Mouse (Mus musculus) liver, embryonic 14.5 days (tissue): ENCODE results near the gene Gm4707. TPM values are rescaled to one million over a fixed set of nuclear protein-coding genes. Genes with fewer than 3 reads are reported as not detected.

ENCODE experiments used
- ATAC-seq: fragments of 200-750 bp; cut with Nextera tagmentation; 2 replicates; pipeline ENCODE4 v1.8.0; 2017; ENCODE audit warnings: moderate number of reproducible peaks, mild to moderate bottlenecking, moderate library complexity; ENCODE audit not compliant: insufficient read depth
- DNase-seq, 3 experiments: peaks; one replicate each; pipeline ENCODE4 v3.0.0-alpha.2; 2012 to 2013; ENCODE audit warnings: low read depth in 3 of 3, low spot score in 3 of 3
- H3K27ac ChIP-seq: fragments of 300-500 bp; sonication (generic); 2 replicates; pipeline ENCODE4 v1.5.1; 2014; ENCODE audit warnings: moderate library complexity, mild to moderate bottlenecking, control low read depth, inconsistent platforms
- H3K27me3 ChIP-seq: fragments of 300-500 bp; sonication (generic); 2 replicates; pipeline ENCODE4 v1.6.1; 2014; ENCODE audit warnings: mild to moderate bottlenecking, low read length, moderate library complexity; ENCODE audit not compliant: control insufficient read depth, insufficient read depth
- H3K36me3 ChIP-seq: fragments of 300-500 bp; sonication (generic); replicated peaks from 2 replicates; pipeline ENCODE4 v1.6.1; 2014; ENCODE audit warnings: low read depth; ENCODE audit not compliant: control insufficient read depth, insufficient read depth
- H3K4me1 ChIP-seq, 2 experiments: fragments of 200-500 bp in 1 of 2; fragments of 300-500 bp in 1 of 2; sonication (generic) in 1 of 2; replicated peaks; 2 replicates each; pipeline ENCODE4 v1.6.1; 2012 to 2014; ENCODE audit warnings: antibody characterized with exemption in 1 of 2, inconsistent platforms in 1 of 2, low read length in 1 of 2; ENCODE audit not compliant: control insufficient read depth in 2 of 2, insufficient read depth in 2 of 2
- H3K4me2 ChIP-seq: fragments of 300-500 bp; sonication (generic); 2 replicates; pipeline ENCODE4 v1.6.1; 2014; ENCODE audit warnings: low read depth, mild to moderate bottlenecking, control low read depth, moderate library complexity
- H3K4me3 ChIP-seq, 2 experiments: fragments of 200-500 bp in 1 of 2; fragments of 300-500 bp in 1 of 2; sonication (generic) in 1 of 2; 2 replicates each; pipeline ENCODE4 v1.5.1; 2012 to 2014; ENCODE audit warnings: low read depth in 2 of 2, low read length in 2 of 2, mild to moderate bottlenecking in 2 of 2, control low read depth in 1 of 2, inconsistent platforms in 1 of 2, moderate library complexity in 1 of 2; ENCODE audit not compliant: insufficient read depth in 1 of 2
- H3K9ac ChIP-seq: fragments of 300-500 bp; sonication (generic); replicated peaks from 2 replicates; pipeline ENCODE4 v1.6.1; 2014; ENCODE audit warnings: mild to moderate bottlenecking, control low read depth, moderate library complexity
- H3K9me3 ChIP-seq: fragments of 300-500 bp; sonication (generic); 2 replicates; pipeline ENCODE4 v1.6.1; 2016; ENCODE audit warnings: low read length, mixed read lengths; ENCODE audit not compliant: control insufficient read depth
- CTCF ChIP-seq: IDR thresholded peaks from 2 replicates; pipeline ENCODE4 v1.5.1; 2016; ENCODE audit warnings: antibody characterized with exemption, low read depth, control low read depth
- EP300 ChIP-seq: IDR thresholded peaks from 2 replicates; pipeline ENCODE4 v1.6.1; 2016; ENCODE audit warnings: antibody characterized with exemption, low read depth
- WGBS: fragments of 180-500 bp; shearing (Covaris S2); extraction: QIAGEN DNeasy Blood & Tissue Kit; methylation state at CpG from one replicate; pipeline ENCODE4 v1.1.7; 2014; ENCODE audit not compliant: insufficient replicate concordance; 5-methylcytosine and 5-hydroxymethylcytosine counted together
- polyA plus RNA-seq, 2 experiments: library from polyadenylated mRNA; depleted of rRNA in 1 of 2; stranded (reverse) in 1 of 2; unstranded in 1 of 2; fragments of >200 nt; fragmentation: Nextera tagmentation in 1 of 2; extraction: Ambion mirVana in 1 of 2; gene quantifications; 2 replicates each; pipeline versions ENCODE4 v1.2.1 to v1.2.3; 2012 to 2014

The Gm4707 gene
- polyA plus RNA-seq, 2 experiments, result 0.15 to 0.19 TPM

GRCm38 (mm10) chr17:71479381-71479901, 19.7 kb upstream of the Gm4707 start:
- Histone ChIP-seq H3K9me3 (no peaks in the 10 kb centered on the region), H3K4me1 (peaks cover 2 to 4% of the 10 kb centered on the region in 2 experiments; a peak in 2 of 4 replicates), H3K36me3 (no peaks in the 10 kb centered on the region), H3K9ac (no peak overlapping the region), H3K27ac (no peak overlapping the region), H3K4me2 (no peak overlapping the region), H3K4me3 (no peak overlapping the region), H3K27me3 (no peaks in the 10 kb centered on the region)
- DNase-seq (no peak), ATAC-seq (no peak)
- TF ChIP-seq CTCF, result no peak
- no peak for TF ChIP-seq EP300
- WGBS, result 31% methylated on average over 5 of the region's 5 CpGs

GRCm38 (mm10) chr17:71477481-71477880, 17.8 kb upstream of the Gm4707 start:
- H3K9me3 ChIP-seq, result no peaks in the 10 kb centered on the region
- DNase-seq (no peak), ATAC-seq (no peak)
- no peak overlapping the region for H3K9ac ChIP-seq
- H3K4me3 ChIP-seq, result no peak overlapping the region
- TF ChIP-seq CTCF, result no peak
- TF ChIP-seq EP300, result no peak
- no peak overlapping the region for H3K27ac ChIP-seq
- no peak overlapping the region for H3K4me2 ChIP-seq
- H3K27me3 ChIP-seq, result no peaks in the 10 kb centered on the region
- H3K36me3 ChIP-seq, result no peaks in the 10 kb centered on the region
- 81% methylated on average over 8 of the region's 8 CpGs for WGBS
- H3K4me1 ChIP-seq, result peaks cover 8 to 11% of the 10 kb centered on the region in 2 experiments; a peak in 3 of 4 replicates

- H3K9ac ChIP-seq, result no peak overlapping the region
- 64% methylated on average over 7 of the region's 7 CpGs for whole genome bisulfite sequencing
- TF ChIP-seq CTCF (no peak), EP300 (no peak)
- DNase-seq (no peak), ATAC-seq (no peak)
- H3K27ac ChIP-seq, result no peak overlapping the region
- no peaks in the 10 kb centered on the region for H3K27me3 ChIP-seq
- H3K4me1 ChIP-seq, result peaks cover 8 to 17% of the 10 kb centered on the region in 2 experiments; a peak in 3 of 4 replicates
- peak overlapping the region in 1 of 2 experiments; percentile 69; a peak in 2 of 4 replicates for H3K4me3 ChIP-seq
- H3K4me2 ChIP-seq, result peak overlapping the region; percentile 96
- H3K36me3 ChIP-seq, result no peaks in the 10 kb centered on the region
- no peaks in the 10 kb centered on the region for H3K9me3 ChIP-seq
These were observed 16.8 kb upstream of the Gm4707 start for GRCm38 (mm10) chr17:71476346-71477020.

GRCm38 (mm10) chr17:71475705-71476089, 16.0 kb upstream of the Gm4707 start:
- TF ChIP-seq EP300 (no peak), CTCF (no peak)
- WGBS, result under 1% methylated on average over 31 of the region's 31 CpGs
- Histone ChIP-seq H3K36me3 (no peaks in the 10 kb centered on the region), H3K27ac (peak overlapping the region; percentile 68), H3K9ac (peak overlapping the region; percentile 68), H3K9me3 (no peaks in the 10 kb centered on the region), H3K4me1 (peaks cover 8 to 17% of the 10 kb centered on the region in 2 experiments; a peak in 3 of 4 replicates), H3K4me2 (peak overlapping the region; percentile 96), H3K27me3 (no peaks in the 10 kb centered on the region), H3K4me3 (peak overlapping the region; percentile 69 to 71)
- DNase-seq, result no peak
- peak; percentile 55; the same call in 1 of the 2 replicates for ATAC-seq
